In genomic region chr15:86925081-86925749, GRCm38 (mm10) we compare ENCODE assay signal across 18 mouse cellular contexts.
DNase-seq lines count a peak whose midpoint lies in the region; ATAC-seq lines count a peak whose summit lies in the region.
"Had no signal": no experiment of that assay in that cellular context is flagged by ENCODE, and none has a peak within 500 bp of the region (broad histone marks: within the 10 kb centered on the region; RNA-seq: fewer than 3 reads in every experiment).

No protein-coding gene starts in this region.

- DNase-seq in R1 (ENCODE audit: low read depth, low spot score) = peak; percentile 30
- DNase-seq in hindbrain, embryonic 10.5 days (ENCODE audit: low spot score) = peak; percentile 29
- no peak for DNase-seq in left cerebral cortex, postnatal 10 days (ENCODE audit: extremely low spot score in 1 of 2, low spot score in 2 of 2)
- DNase-seq in gastrocnemius, postnatal 25 days = no peak
- DNase-seq in retina, postnatal 1 day = no peak
- DNase-seq: cerebellum, adult 18-20 months; right cerebral cortex, postnatal 4 days; thymus, postnatal 36 days had no signal

- peaks cover 5% of the 10 kb centered on the region; the same call in 1 of the 2 replicates for H3K4me1 ChIP-seq in embryonic facial prominence, embryonic 12.5 days
- H3K4me1 ChIP-seq in hindbrain, embryonic 10.5 days (replicated peaks) = peaks cover 34% of the 10 kb centered on the region
- H3K4me1 ChIP-seq in midbrain, embryonic 12.5 days = peaks cover 30% of the 10 kb centered on the region
- H3K4me1 ChIP-seq: heart, embryonic 13.5 days; limb, embryonic 15.5 days; lung, embryonic 15.5 days; megakaryocyte, embryonic 14.5 days; stomach, embryonic 15.5 days had no signal

- H3K9me3 ChIP-seq in embryonic facial prominence, embryonic 12.5 days = no peaks in the 10 kb centered on the region
- H3K9me3 ChIP-seq in hindbrain, embryonic 10.5 days = no peaks in the 10 kb centered on the region
- H3K9me3 ChIP-seq in midbrain, embryonic 12.5 days = no peaks in the 10 kb centered on the region
- H3K9me3 ChIP-seq: embryonic facial prominence, embryonic 15.5 days; heart, embryonic 13.5 days; kidney, embryonic 15.5 days; limb, embryonic 15.5 days; lung, embryonic 15.5 days; stomach, embryonic 15.5 days had no signal

- peak overlapping the region; percentile 32 for H3K4me2 ChIP-seq in embryonic facial prominence, embryonic 12.5 days (replicated peaks)
- H3K4me2 ChIP-seq in midbrain, embryonic 12.5 days (replicated peaks) = peak overlapping the region; percentile 31
- H3K4me2 ChIP-seq: embryonic facial prominence, embryonic 15.5 days; heart, embryonic 13.5 days; kidney, embryonic 15.5 days; limb, embryonic 15.5 days; lung, embryonic 15.5 days; stomach, embryonic 15.5 days had no signal

- no peaks in the 10 kb centered on the region for H3K36me3 ChIP-seq in embryonic facial prominence, embryonic 12.5 days
- no peaks in the 10 kb centered on the region for H3K36me3 ChIP-seq in hindbrain, embryonic 10.5 days
- no peaks in the 10 kb centered on the region for H3K36me3 ChIP-seq in midbrain, embryonic 12.5 days
- H3K36me3 ChIP-seq: embryonic facial prominence, embryonic 15.5 days; heart, embryonic 13.5 days; kidney, embryonic 15.5 days; limb, embryonic 15.5 days; lung, embryonic 15.5 days; stomach, embryonic 15.5 days had no signal

- intact Hi-C loops in left cerebral cortex, postnatal 10 days (cut with DNase I) = no loop called here

- 12% methylated on average over 17 of the region's 17 CpGs for WGBS in embryonic facial prominence, embryonic 12.5 days
- WGBS in hindbrain, embryonic 10.5 days = 10% methylated on average over 17 of the region's 17 CpGs
- 11% methylated on average over 17 of the region's 17 CpGs for WGBS in midbrain, embryonic 12.5 days

- H3K27ac ChIP-seq in embryonic facial prominence, embryonic 12.5 days = no peak overlapping the region
- H3K27ac ChIP-seq in hindbrain, embryonic 10.5 days = peak overlapping the region; percentile 73
- H3K27ac ChIP-seq in midbrain, embryonic 12.5 days (replicated peaks) = no peak overlapping the region
- H3K27ac ChIP-seq: embryonic facial prominence, embryonic 15.5 days; heart, embryonic 13.5 days; kidney, embryonic 15.5 days; limb, embryonic 15.5 days; lung, embryonic 15.5 days; stomach, embryonic 15.5 days had no signal

- H3K27me3 ChIP-seq in embryonic facial prominence, embryonic 12.5 days = no peaks in the 10 kb centered on the region
- peaks cover 7% of the 10 kb centered on the region; the same call in 1 of the 2 replicates for H3K27me3 ChIP-seq in hindbrain, embryonic 10.5 days (ENCODE audit: insufficient read depth, poor library complexity, severe bottlenecking)
- no peaks in the 10 kb centered on the region; the same call in 1 of the 2 replicates for H3K27me3 ChIP-seq in midbrain, embryonic 12.5 days
- H3K27me3 ChIP-seq: embryonic facial prominence, embryonic 15.5 days; limb, embryonic 15.5 days; lung, embryonic 15.5 days; megakaryocyte, embryonic 14.5 days; stomach, embryonic 15.5 days had no signal

- no peak for ATAC-seq in embryonic facial prominence, embryonic 12.5 days (ENCODE audit: insufficient number of reproducible peaks, insufficient read depth, low FRiP score, low TSS enrichment)
- no peak for ATAC-seq in midbrain, embryonic 12.5 days (ENCODE audit: low FRiP score, low read depth)
- no peak for ATAC-seq in activated CD4-positive, CD25-positive, alpha-beta regulatory T cell, adult 4 months

- no peak overlapping the region for H3K9ac ChIP-seq in embryonic facial prominence, embryonic 12.5 days
- H3K9ac ChIP-seq in midbrain, embryonic 12.5 days (replicated peaks) = no peak overlapping the region
- H3K9ac ChIP-seq: embryonic facial prominence, embryonic 15.5 days; heart, embryonic 13.5 days; kidney, embryonic 15.5 days; limb, embryonic 15.5 days; lung, embryonic 15.5 days; stomach, embryonic 15.5 days had no signal

- no peak overlapping the region for H3K4me3 ChIP-seq in embryonic facial prominence, embryonic 12.5 days
- peak overlapping the region; percentile 28 for H3K4me3 ChIP-seq in hindbrain, embryonic 10.5 days
- no peak overlapping the region for H3K4me3 ChIP-seq in midbrain, embryonic 12.5 days
- H3K4me3 ChIP-seq: embryonic facial prominence, embryonic 15.5 days; heart, embryonic 13.5 days; kidney, embryonic 15.5 days; limb, embryonic 15.5 days; lung, embryonic 15.5 days; megakaryocyte, embryonic 14.5 days; stomach, embryonic 15.5 days had no signal

Comparison
In these comparisons a context has a peak if more than half of its experiments do, and no peak if none do; other contexts are left out.
1. DNase-seq: peak in R1 (single experiment) and hindbrain, embryonic 10.5 days (single experiment); none in left cerebral cortex, postnatal 10 days (0 of 2), gastrocnemius, postnatal 25 days (single experiment) and retina, postnatal 1 day (single experiment).